Mouse (Mus musculus) lung, postnatal 4 days (tissue): ENCODE data around the gene Ccdc122.

Experiments used
- DNase-seq, 2 experiments: peaks; one replicate each; pipeline ENCODE4 v3.0.0; 2021

Ccdc122 gene

DNA sequence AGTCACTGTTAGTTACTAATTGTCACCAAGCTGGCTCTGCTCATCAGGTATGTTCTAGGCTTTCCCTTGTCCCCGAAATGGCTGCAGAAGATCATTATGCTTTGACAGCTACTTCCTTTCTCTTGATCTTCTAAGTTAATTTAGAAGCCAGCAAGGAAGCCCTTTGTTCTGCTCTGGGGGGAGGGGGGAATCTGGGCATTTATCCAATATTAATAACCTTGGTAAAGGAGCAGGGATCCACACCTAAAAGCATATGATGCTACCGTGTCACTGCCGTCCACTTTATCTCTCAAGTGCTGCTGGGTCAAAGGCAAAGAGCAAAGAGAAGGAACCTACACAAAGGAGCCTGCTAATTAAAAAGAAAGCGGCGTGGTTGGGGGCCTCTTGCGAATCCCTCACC lies 100.4 kb downstream of the Ccdc122 start:
- no peak for DNase-seq

DNA sequence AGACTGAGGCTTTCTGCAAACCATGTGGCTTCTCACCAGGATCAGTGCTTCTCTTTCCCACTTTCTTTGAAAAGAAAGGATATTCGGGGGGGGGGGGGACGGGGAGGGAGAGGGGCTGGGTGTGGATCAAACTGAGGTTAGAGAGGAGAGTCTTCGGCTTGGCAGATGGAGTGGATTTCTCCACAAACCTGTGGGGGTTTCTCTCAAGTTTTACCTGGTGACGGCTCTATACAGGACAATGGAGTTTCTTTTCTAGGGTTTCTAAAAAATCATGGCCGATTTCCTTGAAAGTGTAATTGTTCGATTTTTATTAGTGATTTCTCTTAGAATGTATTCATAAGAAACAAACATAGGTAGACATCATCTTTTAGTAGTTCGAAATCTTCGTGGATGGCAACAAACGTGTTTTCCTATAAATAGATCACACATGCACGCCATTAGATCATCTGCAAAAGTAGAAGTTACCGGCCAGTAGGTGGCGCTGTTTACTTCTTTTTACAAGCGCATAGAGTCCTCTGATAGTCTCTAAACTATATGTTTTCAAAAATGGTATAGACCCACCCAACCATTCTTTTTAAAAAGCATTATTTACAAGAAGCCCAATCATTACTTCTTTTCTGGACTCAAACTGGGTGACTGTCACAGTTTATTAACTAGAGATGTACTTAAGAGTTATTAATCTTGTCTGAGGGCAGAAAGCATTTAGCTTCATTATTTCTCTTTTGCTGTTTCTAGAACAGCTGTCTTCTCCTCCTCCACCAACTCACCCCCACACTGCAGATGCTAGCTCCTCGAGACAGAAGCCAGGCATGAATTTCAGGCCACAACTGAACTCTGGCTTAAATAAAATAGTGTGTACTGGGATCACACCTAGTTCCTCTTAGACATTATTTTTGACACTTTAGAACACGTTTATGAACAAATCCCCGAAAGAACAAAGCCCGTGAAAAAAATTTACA lies 105.0 kb downstream of the Ccdc122 start:
- peak in 1 of 2 experiments; percentile 74 for DNase-seq

DNA sequence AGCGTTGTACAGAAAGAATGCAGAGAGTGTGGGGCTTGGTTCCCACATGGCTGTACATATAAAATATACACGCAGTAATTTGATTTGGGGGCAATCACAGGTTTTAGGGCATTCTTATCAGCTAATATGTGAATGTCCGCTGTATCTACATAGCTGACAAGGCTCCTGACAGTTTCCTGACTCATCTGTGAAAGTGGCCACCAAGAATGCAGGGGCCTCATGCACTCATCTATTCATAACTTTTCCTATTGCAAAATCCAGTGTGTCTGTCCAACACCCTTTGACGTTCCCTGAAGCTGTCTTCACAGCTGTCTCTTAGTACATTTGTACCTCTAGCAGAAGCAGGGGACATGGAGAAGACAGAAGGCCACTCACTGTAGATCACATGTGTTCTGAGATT lies 108.5 kb downstream of the Ccdc122 start:
- no peak for DNase-seq

DNA sequence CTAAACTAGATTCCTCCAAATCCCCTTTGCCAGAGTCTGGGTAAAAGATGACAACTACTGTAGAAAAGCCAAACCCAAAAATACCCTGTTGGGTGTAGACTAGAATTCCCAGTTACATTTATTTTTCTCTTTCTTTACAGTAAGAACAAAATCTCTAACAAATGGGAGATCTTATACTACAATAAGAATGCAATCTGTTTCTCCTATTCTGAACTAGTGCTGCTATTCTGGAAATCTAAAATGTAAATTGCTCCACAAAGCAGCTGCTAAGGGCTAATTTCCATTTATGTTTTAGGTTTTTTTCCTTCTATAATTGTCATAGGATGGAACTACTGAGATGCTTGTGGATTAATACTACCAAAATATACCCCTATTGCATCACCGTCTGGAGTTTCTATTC lies 111.1 kb downstream of the Ccdc122 start:
- no peak for DNase-seq

DNA sequence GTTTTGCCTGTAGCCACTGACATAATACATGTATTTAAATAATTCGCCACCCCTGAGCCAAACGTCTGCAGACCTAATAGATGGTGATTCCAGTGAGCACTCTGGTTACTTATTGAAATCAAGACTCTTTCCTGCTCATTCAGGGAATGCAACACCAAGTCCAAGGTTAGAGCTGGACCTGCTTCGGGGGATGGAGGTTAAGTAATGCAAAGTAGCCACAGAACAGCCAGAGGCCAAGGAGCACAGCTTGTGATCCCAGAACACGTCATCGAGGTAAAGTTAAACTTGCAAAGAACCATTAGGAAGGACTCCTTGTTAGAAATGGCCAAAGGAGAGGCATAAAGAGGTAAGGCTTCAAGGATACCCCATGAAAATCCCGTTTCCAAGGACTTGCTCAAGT lies 114.0 kb downstream of the Ccdc122 start:
- DNase-seq: no peak

DNA sequence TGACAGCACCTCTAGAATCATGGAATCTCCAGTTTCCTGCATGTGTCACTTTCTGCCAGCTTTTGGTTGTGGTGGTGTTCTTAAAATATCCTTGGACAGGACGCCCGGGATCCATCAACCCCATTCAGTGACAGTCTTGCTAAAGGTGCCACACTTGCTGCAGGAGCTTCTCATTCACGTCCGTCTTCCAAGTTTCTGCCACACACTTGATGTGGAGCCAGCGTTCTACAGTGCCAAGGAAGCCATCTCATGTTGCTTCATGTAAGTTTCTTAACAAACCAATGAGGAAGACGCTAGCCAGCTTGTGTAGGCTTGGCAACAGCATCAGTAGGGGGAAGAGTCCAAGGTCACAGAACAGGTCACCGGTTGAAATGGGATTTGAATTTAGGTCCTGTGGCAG lies 114.9 kb downstream of the Ccdc122 start:
- no peak for DNase-seq

DNA sequence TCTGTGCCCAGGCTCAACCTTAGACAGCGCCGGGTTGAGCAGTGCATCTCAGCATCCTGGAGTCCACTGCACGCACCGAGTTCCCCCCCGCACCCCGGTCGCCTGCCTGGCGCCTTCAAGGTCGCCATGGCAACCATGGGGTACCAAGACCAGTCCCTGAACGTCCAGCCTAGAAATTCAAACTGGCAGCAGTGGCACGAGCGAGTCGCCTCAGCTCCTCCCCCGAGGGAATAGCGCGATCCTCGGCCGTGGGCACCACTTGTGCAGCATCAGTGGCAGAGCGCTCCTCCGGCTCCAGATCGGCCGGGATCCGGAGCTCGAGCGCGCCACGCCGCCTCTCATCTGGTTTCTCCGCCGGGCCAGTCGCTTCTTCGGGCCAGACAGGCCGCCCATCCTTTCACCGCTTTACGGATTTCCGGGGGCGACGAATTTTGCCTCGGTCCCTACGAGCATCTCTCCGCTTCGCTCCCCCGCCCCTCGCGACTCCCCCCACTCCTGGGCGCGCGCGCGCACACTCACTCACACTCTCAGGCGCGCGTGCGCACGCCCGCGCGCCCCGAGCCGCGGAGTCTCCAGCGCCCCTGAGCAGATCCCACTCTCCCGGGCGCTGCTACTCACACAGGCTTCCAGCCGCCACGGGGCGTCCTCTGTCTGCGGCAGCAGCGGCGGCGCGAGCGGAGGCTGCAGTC lies 119.8 kb downstream of the Ccdc122 start, which contains the start of gene Enox1:
Enox1 (plus strand) TSS at position 542 of the 689 bp plus-strand sequence.
- peak; percentile 51 to 67 for DNase-seq

DNA sequence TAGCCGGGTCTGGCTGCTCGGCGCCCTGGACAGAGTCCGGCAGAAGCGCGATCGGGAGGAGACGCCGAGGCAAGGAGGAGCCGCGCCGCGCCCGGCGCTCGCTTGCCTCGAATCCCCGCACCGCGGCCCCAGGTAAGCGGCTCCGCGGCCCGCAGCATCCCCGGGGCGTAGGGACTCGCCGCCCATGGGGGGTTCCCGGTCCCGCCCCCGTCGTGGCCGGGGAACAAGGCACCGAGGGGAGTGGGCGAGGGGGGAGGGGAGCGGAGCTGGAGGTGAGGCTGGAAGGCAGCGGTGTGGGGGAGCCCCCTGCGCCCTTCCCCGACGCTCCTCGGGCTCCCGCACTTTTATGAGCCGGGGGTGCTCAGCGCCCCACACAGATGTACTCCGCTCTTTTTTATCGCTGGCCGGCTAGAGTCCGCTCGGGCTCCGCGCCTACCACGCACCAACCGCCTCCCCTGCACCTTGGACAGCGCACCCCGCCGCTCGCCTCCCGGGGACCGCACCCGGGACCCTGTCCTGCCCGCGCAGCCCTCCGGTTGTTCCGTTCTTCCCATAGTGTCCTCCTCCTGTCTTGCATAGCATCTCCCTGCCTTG lies 120.4 kb downstream of the Ccdc122 start:
- DNase-seq: peak; percentile 17 to 30

DNA sequence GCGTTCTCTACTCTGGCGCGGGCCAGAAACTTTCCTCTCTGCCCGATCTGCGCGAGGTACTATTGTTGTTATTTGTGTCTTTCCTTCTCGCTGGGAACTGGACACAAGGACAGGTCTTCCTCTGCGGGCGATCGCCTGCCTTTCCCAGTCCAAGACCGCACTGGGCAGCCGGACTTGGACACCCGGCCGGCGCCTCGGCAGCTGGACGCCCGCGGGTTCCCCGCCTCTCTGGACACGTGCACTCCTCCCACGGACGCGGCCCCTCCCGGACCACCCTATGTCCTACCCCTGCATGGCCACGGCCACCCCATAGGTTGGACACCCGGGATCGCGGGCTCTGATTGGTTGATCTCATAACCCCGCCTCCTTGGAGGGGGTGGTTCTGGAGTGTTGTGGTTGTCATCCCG lies 120.9 kb downstream of the Ccdc122 start:
- DNase-seq: peak; percentile 54 to 78

DNA sequence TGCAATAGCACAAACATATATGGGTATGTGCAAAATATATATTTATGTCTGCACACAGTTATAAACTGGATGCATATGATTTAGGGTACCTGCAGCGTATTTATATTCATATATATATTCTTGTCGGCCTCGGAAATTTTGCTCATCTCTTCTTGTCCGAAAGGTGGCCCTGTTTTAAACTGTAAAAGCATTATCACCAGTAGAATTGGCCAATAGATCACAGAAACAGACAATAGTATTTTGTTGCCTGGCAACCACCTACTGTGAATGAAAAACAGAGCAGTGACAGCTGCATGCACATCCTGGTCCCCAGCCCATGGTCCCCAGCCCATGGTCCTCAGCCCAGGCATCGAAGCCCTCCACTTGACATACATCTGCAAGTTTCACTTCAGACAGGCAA lies 122.8 kb downstream of the Ccdc122 start:
- DNase-seq: no peak
